Mouse (Mus musculus): ENCODE data around the gene Scml2. TPM values are rescaled to one million over a fixed set of nuclear protein-coding genes. Genes with fewer than 3 reads are reported as not detected.
"Not testable (repeated sequence)": the region's sequence is repeated elsewhere in the genome, so short reads cannot be mapped to it uniquely, and the experiment has no call there.

Scml2 gene
- 0.97 and 1.5 TPM in 2 replicates for polyA plus RNA-seq (2012; rRNA removed)

GRCm38 (mm10) chrX:161116893-161117292 is at the start of gene Scml2:
Scml2 (plus strand) TSS chrX:161117193.
- DNase-seq (ENCODE audit: low spot score), result not testable (repeated sequence)

- not testable (repeated sequence) for DNase-seq (ENCODE audit: low spot score)
Measured at GRCm38 (mm10) chrX:161075576-161075975, 41.4 kb upstream of the Scml2 start.

- peak; percentile 30 for DNase-seq (ENCODE audit: low spot score)
Measured at GRCm38 (mm10) chrX:161162314-161163068, 45.5 kb downstream of the Scml2 start.

GRCm38 (mm10) chrX:161163069-161163416 is 46.0 kb downstream of the Scml2 start:
- DNase-seq (ENCODE audit: low spot score), result no peak

- DNase-seq (ENCODE audit: low spot score), result not testable (repeated sequence)
Measured at GRCm38 (mm10) chrX:161287156-161287555, 170.2 kb downstream of the Scml2 start, which contains the start of gene Gm15262. Gm15262 (plus strand) TSS chrX:161287456.

Other genes starting within 250 kb of the Scml2 start
- gene Gja6, start 210.1 kb upstream of the Scml2 start, polyA plus RNA-seq (2012; rRNA removed), result 0.18 and 0.37 TPM in 2 replicates
- gene Cdkl5, start 122.5 kb upstream of the Scml2 start, polyA plus RNA-seq (2012; rRNA removed), result 2.8 and 3.2 TPM in 2 replicates
- not detected in 2 replicates for gene Gm15262, start 170.3 kb downstream of the Scml2 start, polyA plus RNA-seq (2012; rRNA removed)